Mouse (Mus musculus): ENCODE data around the gene Il1r1. TPM values are rescaled to one million over a fixed set of nuclear protein-coding genes. Genes with fewer than 3 reads are reported as not detected.
A peak's percentile ranks its signal among the peaks of the same experiment; 100 is the strongest.

Il1r1 gene
- total and polyA plus RNA-seq, 3 experiments, result 1.4 to 3.1 TPM; not detected in 1

- H3K79me2 ChIP-seq (ENCODE audit: control insufficient read depth, insufficient read depth, low read length, poor library complexity), result no peaks in the 10 kb centered on the region
- peak overlapping the region in 1 of 2 experiments; percentile 22; a peak in 3 of 4 replicates for H3K4me3 ChIP-seq (ENCODE audit: control insufficient read depth in 1 of 2, insufficient read depth in 1 of 2, low read depth in 2 of 2, low read length in 2 of 2)
- H3K27ac ChIP-seq (ENCODE audit: control insufficient read depth, low read depth, low read length), result peak overlapping the region; percentile 73
- peaks cover 13 to 37% of the 10 kb centered on the region in 2 experiments for H3K4me1 ChIP-seq (ENCODE audit: control insufficient read depth in 1 of 2, insufficient read depth in 2 of 2, low read length in 2 of 2)
- H3K27me3 ChIP-seq (ENCODE audit: control insufficient read depth in 1 of 2, insufficient read depth in 2 of 2, low read length in 2 of 2), result no peaks in the 10 kb centered on the region
- TF ChIP-seq ZMIZ1 (IDR thresholded peaks at IDR 0.05; ENCODE audit: low read depth, low read length), result no peak
- TF ChIP-seq GATA1 (IDR thresholded peaks at IDR 0.05; ENCODE audit: low read depth, low read length), result peak; percentile 47; the same call in 1 of the 2 replicates
- no peak for TF ChIP-seq NELFE (IDR thresholded peaks at IDR 0.05; ENCODE audit: low read depth, low read length)
- TF ChIP-seq TCF12 (IDR thresholded peaks at IDR 0.05; ENCODE audit: low read depth, low read length), result 0 out of 2 replicates have a peak, but pooled peaks have one; percentile 45
- peak; percentile 58; the same call in 1 of the 2 replicates for TF ChIP-seq ETS1 (IDR thresholded peaks at IDR 0.05; ENCODE audit: low read depth, low read length)
- TF ChIP-seq ZKSCAN1 (IDR thresholded peaks at IDR 0.05; ENCODE audit: low read depth, low read length), result no peak
- peak in 1 of 2 experiments; percentile 73; a peak in 2 of 4 replicates for TF ChIP-seq EP300 (IDR thresholded peaks at IDR 0.05; ENCODE audit: low read depth in 1 of 2, low read length in 2 of 2)
- TF ChIP-seq MXI1 (IDR thresholded peaks at IDR 0.05; ENCODE audit: low read depth, low read length), result peak; percentile 20; the same call in 1 of the 2 replicates
- TF ChIP-seq ZNF384 (IDR thresholded peaks at IDR 0.05; ENCODE audit: low read depth, low read length), result no peak
- TF ChIP-seq USF1 (IDR thresholded peaks at IDR 0.05; ENCODE audit: low read depth, low read length), result no peak
- TF ChIP-seq MAZ (IDR thresholded peaks at IDR 0.05; ENCODE audit: low read depth, low read length), result no peak
- TF ChIP-seq TBP (IDR thresholded peaks at IDR 0.05; ENCODE audit: low read depth, low read length), result peak; percentile 37; the same call in 1 of the 2 replicates
- H3K9me3 ChIP-seq (replicated peaks; ENCODE audit: insufficient read depth, low read length), result no peaks in the 10 kb centered on the region
- peaks cover 0 to 31% of the 10 kb centered on the region in 2 experiments; a peak in 2 of 4 replicates for H3K36me3 ChIP-seq (ENCODE audit: control insufficient read depth in 1 of 2, insufficient read depth in 2 of 2, low read length in 2 of 2)
- DNase-seq (ENCODE audit: low read depth, low spot score), result peak; percentile 74
- H3K9ac ChIP-seq (ENCODE audit: control insufficient read depth, low read depth, low read length, poor library complexity, severe bottlenecking), result 0 out of 2 replicates have a peak overlapping the region, but pooled peaks have one; percentile 2
Measured at GRCm38 (mm10) chr1:40270415-40270814, 45.5 kb downstream of the Il1r1 start.

- no peaks in the 10 kb centered on the region for H3K79me2 ChIP-seq (ENCODE audit: control insufficient read depth, insufficient read depth, low read length, poor library complexity)
- H3K4me3 ChIP-seq (ENCODE audit: control insufficient read depth in 1 of 2, insufficient read depth in 1 of 2, low read depth in 2 of 2, low read length in 2 of 2), result peak overlapping the region; percentile 8 to 26; a peak in 3 of 4 replicates
- H3K9me3 ChIP-seq (replicated peaks; ENCODE audit: insufficient read depth, low read length), result no peaks in the 10 kb centered on the region
- peak; percentile 77 for DNase-seq (ENCODE audit: low read depth, low spot score)
- H3K9ac ChIP-seq (ENCODE audit: control insufficient read depth, low read depth, low read length, poor library complexity, severe bottlenecking), result peak overlapping the region; percentile 30; the same call in 1 of the 2 replicates
- H3K4me1 ChIP-seq (ENCODE audit: control insufficient read depth in 1 of 2, insufficient read depth in 2 of 2, low read length in 2 of 2), result peaks cover 13 to 35% of the 10 kb centered on the region in 2 experiments
- H3K36me3 ChIP-seq (ENCODE audit: control insufficient read depth in 1 of 2, insufficient read depth in 2 of 2, low read length in 2 of 2), result peaks cover 0 to 27% of the 10 kb centered on the region in 2 experiments; a peak in 2 of 4 replicates
- H3K27ac ChIP-seq (ENCODE audit: control insufficient read depth, low read depth, low read length), result peak overlapping the region; percentile 73
- no peaks in the 10 kb centered on the region for H3K27me3 ChIP-seq (ENCODE audit: control insufficient read depth in 1 of 2, insufficient read depth in 2 of 2, low read length in 2 of 2)
- peak; percentile 70 for TF ChIP-seq TCF12 (IDR thresholded peaks at IDR 0.05; ENCODE audit: low read depth, low read length)
- TF ChIP-seq EP300 (IDR thresholded peaks at IDR 0.05; ENCODE audit: low read depth in 1 of 2, low read length in 2 of 2), result peak; percentile 90
- peak; percentile 45; the same call in 1 of the 2 replicates for TF ChIP-seq MAX (IDR thresholded peaks at IDR 0.05; ENCODE audit: low read length)
- no peak for TF ChIP-seq ELF1 (IDR thresholded peaks at IDR 0.05; ENCODE audit: low read depth, low read length)
- TF ChIP-seq SMC3 (IDR thresholded peaks at IDR 0.05; ENCODE audit: low read depth, low read length), result no peak
- TF ChIP-seq TAL1 (IDR thresholded peaks at IDR 0.05; ENCODE audit: low read length), result no peak
- no peak for TF ChIP-seq POLR2A (IDR thresholded peaks at IDR 0.05; ENCODE audit: control insufficient read depth in 1 of 2, insufficient read depth in 1 of 2, low read depth in 1 of 2, low read length in 2 of 2, poor library complexity in 1 of 2)
- no peak for TF ChIP-seq USF2 (IDR thresholded peaks at IDR 0.05; ENCODE audit: borderline replicate concordance in 1 of 2, insufficient read depth in 1 of 2, low read depth in 1 of 2, low read length in 2 of 2)
- no peak for TF ChIP-seq E2F4 (IDR thresholded peaks at IDR 0.05; ENCODE audit: borderline replicate concordance, low read depth, low read length)
- no peak for TF ChIP-seq JUND (IDR thresholded peaks at IDR 0.05; ENCODE audit: low read depth, low read length)
- no peak for TF ChIP-seq NELFE (IDR thresholded peaks at IDR 0.05; ENCODE audit: low read depth, low read length)
- peak; percentile 87 for TF ChIP-seq ETS1 (IDR thresholded peaks at IDR 0.05; ENCODE audit: low read depth, low read length)
- no peak for TF ChIP-seq RAD21 (IDR thresholded peaks at IDR 0.05; ENCODE audit: low read depth, low read length)
- TF ChIP-seq POLR2AphosphoS2 (IDR thresholded peaks at IDR 0.05; ENCODE audit: low read length), result no peak
- no peak for TF ChIP-seq ZC3H11A (IDR thresholded peaks at IDR 0.05; ENCODE audit: low read depth, low read length)
- TF ChIP-seq GABPA (IDR thresholded peaks at IDR 0.05; ENCODE audit: low read depth, low read length), result no peak
- no peak for TF ChIP-seq USF1 (IDR thresholded peaks at IDR 0.05; ENCODE audit: low read depth, low read length)
- no peak; the same call in 1 of the 2 replicates for TF ChIP-seq MXI1 (IDR thresholded peaks at IDR 0.05; ENCODE audit: low read depth, low read length)
- peak; percentile 46; the same call in 1 of the 2 replicates for TF ChIP-seq MEF2A (IDR thresholded peaks at IDR 0.05; ENCODE audit: extremely low read depth, insufficient replicate concordance, low read depth, low read length, poor library complexity, severe bottlenecking)
- no peak for TF ChIP-seq ZMIZ1 (IDR thresholded peaks at IDR 0.05; ENCODE audit: low read depth, low read length)
- no peak for TF ChIP-seq POLR2AphosphoS5 (IDR thresholded peaks at IDR 0.05; ENCODE audit: borderline replicate concordance, low read depth, low read length)
- TF ChIP-seq KAT2A (conservative IDR thresholded peaks at IDR 0.05; ENCODE audit: low read depth, low read length), result no peak
- no peak for TF ChIP-seq NRF1 (IDR thresholded peaks at IDR 0.05; ENCODE audit: insufficient read depth, low read depth, low read length, poor library complexity, severe bottlenecking)
- TF ChIP-seq ZNF384 (IDR thresholded peaks at IDR 0.05; ENCODE audit: low read depth, low read length), result peak; percentile 96
Measured at GRCm38 (mm10) chr1:40271052-40271451, 46.2 kb downstream of the Il1r1 start.

All from MEL (cell line).